Mouse (Mus musculus) lung, postnatal 0 days (tissue): Measurements from ENCODE around the gene Rsph1.

Experiments
- CTCF ChIP-seq: IDR thresholded peaks from 2 replicates; pipeline ENCODE4 v1.5.1; 2016; ENCODE audit warnings: antibody characterized with exemption, mild to moderate bottlenecking
- EP300 ChIP-seq: IDR thresholded peaks from 2 replicates; pipeline ENCODE4 v1.6.1; 2016; ENCODE audit warnings: antibody characterized with exemption, mild to moderate bottlenecking, control low read depth

DNA sequence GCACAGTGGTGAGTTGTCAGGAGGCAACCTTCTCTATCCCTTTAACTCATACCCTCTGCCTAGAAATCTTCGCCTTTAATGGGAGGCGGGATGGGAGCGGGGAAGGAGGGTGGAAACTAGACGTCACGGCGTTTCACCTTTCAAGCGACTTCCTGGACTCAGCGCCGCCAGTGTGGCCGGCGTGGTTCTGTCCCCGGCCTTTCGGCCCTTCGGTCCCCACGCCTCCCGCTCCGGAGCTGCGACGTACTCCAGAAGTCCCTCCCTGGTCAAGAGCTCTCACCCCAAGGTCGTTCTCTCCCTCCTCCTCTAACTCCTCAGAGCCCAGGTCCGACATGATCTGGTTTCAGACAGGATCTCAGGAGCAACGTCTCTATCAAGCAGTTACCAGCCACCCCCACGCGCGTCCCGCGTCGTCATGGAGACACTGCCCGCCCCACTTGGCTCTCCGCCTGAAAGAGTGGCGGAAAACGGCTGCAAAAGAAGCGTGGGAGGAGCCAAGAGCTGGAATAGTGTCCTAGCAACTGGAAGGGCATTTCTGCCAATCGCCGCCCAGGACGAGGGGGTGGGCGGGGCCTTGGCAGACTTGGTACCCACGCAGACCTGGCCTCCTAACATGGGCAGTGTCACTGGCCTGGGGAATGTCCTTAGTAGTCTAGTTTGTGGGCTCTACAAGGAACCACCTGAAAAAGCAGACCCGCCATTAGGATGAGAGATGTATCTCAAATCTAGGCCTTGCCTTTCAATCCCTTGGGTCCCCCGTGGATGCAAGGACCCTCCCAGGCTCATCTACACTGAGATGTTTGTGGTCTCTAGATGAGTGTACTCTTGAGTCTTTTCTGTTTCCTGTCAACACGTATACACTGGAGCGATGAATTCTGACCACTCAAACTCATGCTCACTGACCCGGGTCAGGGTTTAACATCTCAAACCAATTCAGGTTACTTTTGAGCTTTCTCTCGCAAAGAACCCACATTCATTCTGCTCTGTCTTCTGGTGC, at the start of gene Rsph1:
- no peak for TF ChIP-seq CTCF
- TF ChIP-seq EP300 = no peak
